Mouse (Mus musculus) inflammation-experienced regulatory T-cells (primary cell): ENCODE measurements around the gene Slc6a11. TPM values are rescaled to one million over a fixed set of nuclear protein-coding genes. Genes with fewer than 3 reads are reported as not detected.

Experiments used
- polyA plus RNA-seq, 2 experiments: library from polyadenylated mRNA; unstranded; fragments of 100-300 nt; shearing (Covaris generic); gene quantifications; one replicate each; pipeline ENCODE4 v1.2.1; 2017

Slc6a11 gene
- 1 to 10 TPM in 1 of 2 experiments, under 1 TPM in 1; 0.20 to 1.1 TPM for polyA plus RNA-seq

DNA sequence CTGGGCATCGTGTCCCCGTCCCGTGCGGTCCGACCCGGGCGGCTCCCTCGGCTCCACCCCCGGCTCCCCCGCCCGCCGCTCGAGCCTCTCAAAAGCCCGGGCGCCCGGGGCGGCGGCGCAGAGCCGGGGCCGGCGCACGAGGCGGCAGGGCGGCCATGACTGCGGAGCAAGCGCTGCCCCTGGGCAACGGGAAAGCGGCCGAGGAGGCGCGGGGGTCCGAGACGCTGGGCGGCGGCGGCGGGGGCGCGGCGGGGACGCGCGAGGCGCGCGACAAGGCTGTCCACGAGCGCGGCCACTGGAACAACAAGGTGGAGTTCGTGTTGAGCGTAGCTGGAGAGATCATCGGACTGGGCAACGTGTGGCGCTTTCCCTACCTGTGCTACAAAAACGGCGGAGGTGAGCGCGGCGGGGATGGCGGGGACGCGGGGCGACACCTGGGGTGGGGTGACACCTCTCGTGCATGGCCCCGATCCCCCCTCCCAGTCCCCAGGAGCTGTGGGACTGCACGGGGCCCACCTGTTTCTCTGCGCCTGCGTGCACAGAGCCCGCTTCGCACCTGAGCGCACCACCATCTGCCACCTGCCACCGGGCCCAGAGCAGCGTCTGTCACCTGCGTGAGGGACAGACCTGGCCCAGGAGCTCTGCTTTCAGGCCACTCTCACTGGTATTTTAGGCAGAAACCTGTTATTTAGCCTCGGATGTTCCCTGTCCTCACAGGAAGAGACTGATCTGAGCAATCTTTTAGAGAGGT, at the start of gene Slc6a11:
Gene Slc6a11, plus strand, starts transcription at position 120 of the 751 bp plus-strand sequence.

DNA sequence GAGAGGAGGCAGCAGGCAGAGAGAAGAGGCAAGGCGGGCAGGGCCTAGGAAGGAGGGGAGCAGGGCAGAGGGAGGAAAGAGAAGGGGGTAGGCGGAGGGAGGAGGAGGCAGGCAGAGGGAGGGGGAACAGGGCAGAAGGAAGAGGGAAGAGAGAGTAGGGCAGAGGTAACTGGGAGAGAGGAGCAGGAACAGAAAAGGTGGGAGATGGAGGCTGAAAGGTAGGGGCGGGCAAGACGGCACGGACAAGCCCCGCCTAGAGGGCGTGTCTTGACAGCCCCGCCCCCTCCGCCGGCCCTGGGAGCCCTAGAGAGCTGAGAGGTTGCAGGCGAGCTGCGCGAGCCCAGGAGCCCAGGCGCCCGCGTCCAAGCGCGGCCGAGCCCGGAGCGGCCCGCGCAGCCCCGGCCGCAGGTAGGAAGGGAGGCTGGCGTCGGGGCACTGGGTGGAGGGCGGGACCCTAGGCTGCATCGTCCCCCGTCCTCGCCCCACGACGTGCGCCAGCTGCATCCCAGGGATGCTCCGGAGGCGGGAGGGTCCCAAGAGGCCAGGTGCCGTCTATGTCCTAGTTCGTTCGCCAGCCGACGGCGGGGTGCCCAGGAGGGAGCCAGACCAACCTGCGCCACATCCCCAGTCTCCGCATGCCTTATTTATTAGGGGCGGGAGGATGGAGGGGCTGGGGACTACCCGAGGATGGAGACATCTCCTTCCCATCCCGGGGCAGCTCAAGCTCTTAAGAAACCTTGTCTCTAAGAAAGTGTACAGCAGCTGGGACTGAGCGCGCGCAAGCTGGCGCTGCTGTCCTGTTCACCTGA, 151.6 kb downstream of the Slc6a11 start, which contains the start of gene Slc6a1:
Gene Slc6a1, plus strand, starts transcription at position 167 of the 809 bp plus-strand sequence.

Other genes starting within 250 kb of the Slc6a11 start
- gene Atp2b2, start 88.6 kb upstream of the Slc6a11 start, polyA plus RNA-seq = under 1 TPM; 0.24 to 0.51 TPM
- gene Slc6a1, start 151.4 kb downstream of the Slc6a11 start, polyA plus RNA-seq = 1 to 10 TPM in 1 of 2 experiments, under 1 TPM in 1; 0.17 to 2.3 TPM